Mouse (Mus musculus): ENCODE data around the gene Slc35g1. TPM values are rescaled to one million over a fixed set of nuclear protein-coding genes. Genes with fewer than 3 reads are reported as not detected.

The Slc35g1 gene
- polyA plus RNA-seq, 1 experiment from 2014 or later = 9.0 TPM

DNA sequence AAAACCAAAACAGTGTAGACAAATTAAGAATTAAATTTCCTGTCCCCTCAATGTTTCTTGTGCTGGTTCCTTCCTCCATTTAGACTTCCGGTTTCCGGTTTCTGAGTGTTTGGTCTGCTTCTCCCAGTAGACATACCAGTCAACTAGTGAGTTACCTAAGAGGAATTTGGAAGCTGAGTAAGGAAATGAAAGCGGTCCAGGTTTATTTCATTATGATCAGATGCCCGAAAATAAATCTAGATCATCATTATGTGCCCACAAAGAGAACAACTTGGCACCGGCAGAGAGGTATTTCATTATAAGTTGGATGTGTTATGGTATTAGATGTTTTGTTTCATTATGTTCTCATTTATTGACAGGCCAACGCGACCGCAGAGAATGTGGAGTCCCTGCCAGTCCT, 34.7 kb downstream of the Slc35g1 start:
- Histone ChIP-seq H3K4me2 (ENCODE audit: low read depth, low read length) (no peak overlapping the region), H3K4me1 (ENCODE audit: control insufficient read depth, insufficient read depth, low read length) (no peaks in the 10 kb centered on the region), H3K27ac (ENCODE audit: low read length) (no peak overlapping the region), H3K9ac (ENCODE audit: low read length) (no peak overlapping the region), H3K4me3 (replicated peaks; ENCODE audit: low read length) (no peak overlapping the region), H3K27me3 (ENCODE audit: control insufficient read depth, insufficient read depth, low read length) (no peaks in the 10 kb centered on the region), H3K9me3 (replicated peaks; ENCODE audit: control insufficient read depth, low read length) (no peaks in the 10 kb centered on the region), H3K36me3 (ENCODE audit: control insufficient read depth, insufficient read depth, low read length) (no peaks in the 10 kb centered on the region)
- 82% methylated on average over 8 of the region's 8 CpGs for WGBS
- no peak for ATAC-seq (ENCODE audit: insufficient read depth, low FRiP score)

GRCm38 (mm10) chr19:38431326-38431725, 35.5 kb downstream of the Slc35g1 start:
- no peaks in the 10 kb centered on the region for H3K27me3 ChIP-seq (ENCODE audit: control insufficient read depth, insufficient read depth, low read length)
- WGBS = 78% methylated on average over 7 of the region's 7 CpGs
- H3K4me3 ChIP-seq (replicated peaks; ENCODE audit: low read length) = no peak overlapping the region
- H3K9me3 ChIP-seq (replicated peaks; ENCODE audit: control insufficient read depth, low read length) = no peaks in the 10 kb centered on the region
- H3K27ac ChIP-seq (ENCODE audit: low read length) = no peak overlapping the region
- ATAC-seq (ENCODE audit: insufficient read depth, low FRiP score) = no peak
- no peak overlapping the region for H3K4me2 ChIP-seq (ENCODE audit: low read depth, low read length)
- H3K9ac ChIP-seq (ENCODE audit: low read length) = no peak overlapping the region
- H3K4me1 ChIP-seq (ENCODE audit: control insufficient read depth, insufficient read depth, low read length) = no peaks in the 10 kb centered on the region
- H3K36me3 ChIP-seq (ENCODE audit: control insufficient read depth, insufficient read depth, low read length) = no peaks in the 10 kb centered on the region

GRCm38 (mm10) chr19:38432021-38432420, 36.2 kb downstream of the Slc35g1 start:
- WGBS = 74% methylated on average over 3 of the region's 3 CpGs
- no peak overlapping the region for H3K27ac ChIP-seq (ENCODE audit: low read length)
- no peak overlapping the region for H3K4me2 ChIP-seq (ENCODE audit: low read depth, low read length)
- H3K27me3 ChIP-seq (ENCODE audit: control insufficient read depth, insufficient read depth, low read length) = no peaks in the 10 kb centered on the region
- H3K9ac ChIP-seq (ENCODE audit: low read length) = no peak overlapping the region
- H3K4me3 ChIP-seq (replicated peaks; ENCODE audit: low read length) = no peak overlapping the region
- no peak for ATAC-seq (ENCODE audit: insufficient read depth, low FRiP score)
- no peaks in the 10 kb centered on the region for H3K4me1 ChIP-seq (ENCODE audit: control insufficient read depth, insufficient read depth, low read length)
- H3K9me3 ChIP-seq (replicated peaks; ENCODE audit: control insufficient read depth, low read length) = no peaks in the 10 kb centered on the region
- no peaks in the 10 kb centered on the region for H3K36me3 ChIP-seq (ENCODE audit: control insufficient read depth, insufficient read depth, low read length)

DNA sequence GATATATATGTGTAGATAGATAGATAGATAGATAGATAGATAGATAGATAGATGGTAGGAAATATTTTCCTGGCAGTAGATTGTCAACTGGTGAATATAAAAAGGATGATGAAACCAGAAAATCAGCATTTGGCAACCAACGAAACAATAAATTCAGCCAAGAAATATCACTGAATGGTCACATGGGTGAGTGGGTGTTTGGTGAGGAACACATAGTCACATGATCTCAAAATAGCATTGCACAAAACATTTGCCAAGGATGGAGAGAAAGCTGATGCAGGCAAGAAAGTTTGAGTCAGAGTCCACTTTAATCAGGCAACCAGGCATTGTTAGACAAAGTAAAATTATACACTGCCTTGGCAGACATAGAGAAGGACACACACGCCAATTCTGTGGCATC, 37.6 kb downstream of the Slc35g1 start:
- WGBS = 83% methylated on average over 2 of the region's 2 CpGs
- H3K9ac ChIP-seq (ENCODE audit: low read length) = no peak overlapping the region
- H3K9me3 ChIP-seq (replicated peaks; ENCODE audit: control insufficient read depth, low read length) = no peaks in the 10 kb centered on the region
- H3K27me3 ChIP-seq (ENCODE audit: control insufficient read depth, insufficient read depth, low read length) = no peaks in the 10 kb centered on the region
- H3K4me1 ChIP-seq (ENCODE audit: control insufficient read depth, insufficient read depth, low read length) = no peaks in the 10 kb centered on the region
- H3K36me3 ChIP-seq (ENCODE audit: control insufficient read depth, insufficient read depth, low read length) = no peaks in the 10 kb centered on the region
- no peak overlapping the region for H3K4me2 ChIP-seq (ENCODE audit: low read depth, low read length)
- no peak overlapping the region for H3K4me3 ChIP-seq (replicated peaks; ENCODE audit: low read length)
- H3K27ac ChIP-seq (ENCODE audit: low read length) = no peak overlapping the region
- ATAC-seq (ENCODE audit: insufficient read depth, low FRiP score) = no peak

- no peaks in the 10 kb centered on the region for H3K9me3 ChIP-seq (replicated peaks; ENCODE audit: control insufficient read depth, low read length)
- no peaks in the 10 kb centered on the region for H3K4me1 ChIP-seq (ENCODE audit: control insufficient read depth, insufficient read depth, low read length)
- no peak overlapping the region for H3K9ac ChIP-seq (ENCODE audit: low read length)
- 85% methylated on average over 15 of the region's 15 CpGs for WGBS
- no peak overlapping the region for H3K27ac ChIP-seq (ENCODE audit: low read length)
- no peak overlapping the region for H3K4me2 ChIP-seq (ENCODE audit: low read depth, low read length)
- H3K4me3 ChIP-seq (replicated peaks; ENCODE audit: low read length) = no peak overlapping the region
- no peaks in the 10 kb centered on the region for H3K36me3 ChIP-seq (ENCODE audit: control insufficient read depth, insufficient read depth, low read length)
- no peak for ATAC-seq (ENCODE audit: insufficient read depth, low FRiP score)
- no peaks in the 10 kb centered on the region for H3K27me3 ChIP-seq (ENCODE audit: control insufficient read depth, insufficient read depth, low read length)
These were observed 39.4 kb downstream of the Slc35g1 start for GRCm38 (mm10) chr19:38435221-38435620.

GRCm38 (mm10) chr19:38441860-38442259, 46.1 kb downstream of the Slc35g1 start:
- Histone ChIP-seq H3K4me1 (ENCODE audit: control insufficient read depth, insufficient read depth, low read length) (no peaks in the 10 kb centered on the region), H3K27me3 (ENCODE audit: control insufficient read depth, insufficient read depth, low read length) (no peaks in the 10 kb centered on the region), H3K36me3 (ENCODE audit: control insufficient read depth, insufficient read depth, low read length) (no peaks in the 10 kb centered on the region), H3K27ac (ENCODE audit: low read length) (no peak overlapping the region), H3K4me2 (ENCODE audit: low read depth, low read length) (no peak overlapping the region), H3K9ac (ENCODE audit: low read length) (no peak overlapping the region), H3K4me3 (replicated peaks; ENCODE audit: low read length) (no peak overlapping the region), H3K9me3 (replicated peaks; ENCODE audit: control insufficient read depth, low read length) (no peaks in the 10 kb centered on the region)
- ATAC-seq (ENCODE audit: insufficient read depth, low FRiP score) = no peak
- 56% methylated on average over 8 of the region's 8 CpGs for WGBS

GRCm38 (mm10) chr19:38445758-38446157, 50.0 kb downstream of the Slc35g1 start:
- Histone ChIP-seq H3K36me3 (ENCODE audit: control insufficient read depth, insufficient read depth, low read length) (no peaks in the 10 kb centered on the region), H3K9me3 (replicated peaks; ENCODE audit: control insufficient read depth, low read length) (no peaks in the 10 kb centered on the region), H3K4me1 (ENCODE audit: control insufficient read depth, insufficient read depth, low read length) (no peaks in the 10 kb centered on the region), H3K9ac (ENCODE audit: low read length) (no peak overlapping the region), H3K27me3 (ENCODE audit: control insufficient read depth, insufficient read depth, low read length) (no peaks in the 10 kb centered on the region), H3K27ac (ENCODE audit: low read length) (no peak overlapping the region), H3K4me2 (ENCODE audit: low read depth, low read length) (no peak overlapping the region), H3K4me3 (replicated peaks; ENCODE audit: low read length) (no peak overlapping the region)
- ATAC-seq (ENCODE audit: insufficient read depth, low FRiP score) = no peak
- WGBS = 67% methylated on average over 5 of the region's 5 CpGs

Other genes starting within 250 kb of the Slc35g1 start
- gene Fra10ac1, start 171.8 kb upstream of the Slc35g1 start, polyA plus RNA-seq (2015; fragmentation: Nextera tagmentation; extraction: Ambion mirVana) = 32.4 and 35.4 TPM in 2 replicates
- 1.2 and 1.6 TPM in 2 replicates for gene Lgi1, start 131.4 kb upstream of the Slc35g1 start, polyA plus RNA-seq (2015; fragmentation: Nextera tagmentation; extraction: Ambion mirVana)
- gene Plce1, start 85.1 kb downstream of the Slc35g1 start, polyA plus RNA-seq (2015; fragmentation: Nextera tagmentation; extraction: Ambion mirVana) = 8.5 and 9.8 TPM in 2 replicates